Mouse (Mus musculus): ENCODE data around the gene Eif3j1. TPM values are rescaled to one million over a fixed set of nuclear protein-coding genes. Genes with fewer than 3 reads are reported as not detected.

Gene Eif3j1
- 26.1 TPM for polyA plus RNA-seq (2015; fragmentation: Illumina TruSeq; extraction: RNeasy Lipid Tissue Mini Kit (QIAGEN cat#74804); ENCODE audit: insufficient read depth, low replicate concordance)

DNA sequence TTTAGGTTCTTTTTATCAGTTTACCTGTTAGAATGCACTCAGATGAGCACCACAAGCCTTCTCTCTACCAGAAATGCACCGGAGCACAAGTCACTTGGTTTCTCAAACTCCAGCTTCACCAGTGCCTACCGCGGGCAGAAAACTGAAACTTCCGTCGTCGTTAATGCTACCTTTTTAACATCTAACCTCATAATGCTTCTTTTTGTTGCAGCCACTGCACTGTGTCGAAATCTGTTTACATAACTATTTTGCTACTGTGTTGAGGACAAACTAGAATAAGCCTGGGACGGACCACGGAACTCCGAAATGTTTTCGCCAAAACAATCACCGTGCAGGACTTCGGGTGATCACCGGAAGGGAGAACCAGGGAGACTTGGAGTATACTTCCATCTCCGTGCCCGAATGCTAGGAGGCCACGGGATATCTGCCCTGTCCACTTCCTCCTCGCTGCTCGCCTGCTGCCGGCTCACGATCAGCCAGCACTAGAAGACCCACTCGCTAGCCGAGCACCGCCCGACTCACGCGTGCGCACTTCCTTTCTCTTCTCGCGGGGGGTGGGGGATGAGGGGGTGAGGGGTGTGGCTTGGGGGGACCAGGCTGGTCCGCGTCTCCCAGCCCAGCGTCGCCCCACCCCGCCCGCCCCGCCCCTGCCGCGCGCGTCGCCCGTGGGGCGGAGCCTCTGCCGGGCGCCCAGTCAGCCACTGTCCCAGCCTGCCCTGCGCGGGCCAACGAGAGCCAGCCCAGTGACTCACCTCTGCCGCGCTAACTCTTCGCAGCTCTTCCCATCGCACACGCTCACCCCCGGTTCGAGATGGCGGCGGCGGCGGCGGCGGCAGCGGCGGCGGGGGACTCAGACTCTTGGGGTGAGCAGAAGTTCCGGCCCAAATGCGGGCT, at the start of gene Eif3j1:
Gene Eif3j1, plus strand, starts transcription at position 685 of the 894 bp plus-strand sequence.

Other genes starting within 250 kb of the Eif3j1 start
- 3.1 TPM for gene Frmd5, start 221.5 kb upstream of the Eif3j1 start, polyA plus RNA-seq (2015; fragmentation: Illumina TruSeq; extraction: RNeasy Lipid Tissue Mini Kit (QIAGEN cat#74804); ENCODE audit: insufficient read depth, low replicate concordance)
- 10.1 TPM for gene Casc4, start 161.6 kb upstream of the Eif3j1 start, polyA plus RNA-seq (2015; fragmentation: Illumina TruSeq; extraction: RNeasy Lipid Tissue Mini Kit (QIAGEN cat#74804); ENCODE audit: insufficient read depth, low replicate concordance)
- 39.7 TPM for gene Ctdspl2, start 72.5 kb upstream of the Eif3j1 start, polyA plus RNA-seq (2015; fragmentation: Illumina TruSeq; extraction: RNeasy Lipid Tissue Mini Kit (QIAGEN cat#74804); ENCODE audit: insufficient read depth, low replicate concordance)
- gene Mageb3, start 72.5 kb upstream of the Eif3j1 start, polyA plus RNA-seq (2015; fragmentation: Illumina TruSeq; extraction: RNeasy Lipid Tissue Mini Kit (QIAGEN cat#74804); ENCODE audit: insufficient read depth, low replicate concordance), result not detected
- gene Spg11, start 89.8 kb downstream of the Eif3j1 start, polyA plus RNA-seq (2015; fragmentation: Illumina TruSeq; extraction: RNeasy Lipid Tissue Mini Kit (QIAGEN cat#74804); ENCODE audit: insufficient read depth, low replicate concordance), result 15.0 TPM
- 6,371 TPM for gene B2m, start 119.1 kb downstream of the Eif3j1 start, polyA plus RNA-seq (2015; fragmentation: Illumina TruSeq; extraction: RNeasy Lipid Tissue Mini Kit (QIAGEN cat#74804); ENCODE audit: insufficient read depth, low replicate concordance)
- gene Trim69, start 132.2 kb downstream of the Eif3j1 start, polyA plus RNA-seq (2015; fragmentation: Illumina TruSeq; extraction: RNeasy Lipid Tissue Mini Kit (QIAGEN cat#74804); ENCODE audit: insufficient read depth, low replicate concordance), result 0.18 TPM
- gene Patl2, start 157.6 kb downstream of the Eif3j1 start, polyA plus RNA-seq (2015; fragmentation: Illumina TruSeq; extraction: RNeasy Lipid Tissue Mini Kit (QIAGEN cat#74804); ENCODE audit: insufficient read depth, low replicate concordance), result 0.21 TPM
- not detected for gene Terb2, start 157.7 kb downstream of the Eif3j1 start, polyA plus RNA-seq (2015; fragmentation: Illumina TruSeq; extraction: RNeasy Lipid Tissue Mini Kit (QIAGEN cat#74804); ENCODE audit: insufficient read depth, low replicate concordance)
- 16.6 TPM for gene Sord, start 206.2 kb downstream of the Eif3j1 start, polyA plus RNA-seq (2015; fragmentation: Illumina TruSeq; extraction: RNeasy Lipid Tissue Mini Kit (QIAGEN cat#74804); ENCODE audit: insufficient read depth, low replicate concordance)